Mouse (Mus musculus) gastrocnemius, postnatal 4 days (tissue): ENCODE measurements around the gene Samd13. TPM values are rescaled to one million over a fixed set of nuclear protein-coding genes. Genes with fewer than 3 reads are reported as not detected.

Experiments used
- DNase-seq, 2 experiments: peaks; one replicate each; pipeline ENCODE4 v3.0.0; 2021 to 2022; ENCODE audit warnings: low spot score in 2 of 2, mixed read lengths in 2 of 2
- total RNA-seq, 2 experiments: library from RNA; stranded (reverse); gene quantifications; 2 replicates each; pipeline ENCODE4 v1.2.3; 2021

Samd13 gene
- total RNA-seq, 2 experiments from 2014 or later = 0.86 to 1.1 TPM

GRCm38 (mm10) chr3:146617946-146618345, 67.4 kb downstream of the Samd13 start:
- no peak for DNase-seq

GRCm38 (mm10) chr3:146616533-146617283, 68.7 kb downstream of the Samd13 start:
- no peak for DNase-seq

DNA sequence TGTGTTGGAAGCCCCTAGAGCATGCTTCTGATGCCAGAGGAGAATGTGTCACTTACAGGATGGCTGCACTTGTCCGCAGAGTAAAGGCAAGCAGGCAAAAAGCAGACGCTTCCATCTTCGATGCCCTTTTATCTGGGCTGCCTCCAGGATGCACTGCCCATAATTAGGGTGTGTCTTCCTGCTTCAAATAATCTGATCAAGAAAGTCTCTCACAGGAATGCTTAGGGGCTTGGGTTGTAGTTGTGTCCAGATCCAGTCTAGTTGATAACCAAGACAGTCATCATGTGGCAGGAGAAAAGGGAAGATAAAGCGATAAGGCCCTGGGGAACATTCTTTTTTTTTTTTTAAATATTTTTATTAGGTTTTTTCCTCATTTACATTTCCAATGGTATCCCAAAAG, 69.9 kb downstream of the Samd13 start, which contains the start of gene Dnase2b:
TSS of gene Dnase2b (minus strand) at position 101 of the 400 bp plus-strand sequence.
- DNase-seq = no peak

DNA sequence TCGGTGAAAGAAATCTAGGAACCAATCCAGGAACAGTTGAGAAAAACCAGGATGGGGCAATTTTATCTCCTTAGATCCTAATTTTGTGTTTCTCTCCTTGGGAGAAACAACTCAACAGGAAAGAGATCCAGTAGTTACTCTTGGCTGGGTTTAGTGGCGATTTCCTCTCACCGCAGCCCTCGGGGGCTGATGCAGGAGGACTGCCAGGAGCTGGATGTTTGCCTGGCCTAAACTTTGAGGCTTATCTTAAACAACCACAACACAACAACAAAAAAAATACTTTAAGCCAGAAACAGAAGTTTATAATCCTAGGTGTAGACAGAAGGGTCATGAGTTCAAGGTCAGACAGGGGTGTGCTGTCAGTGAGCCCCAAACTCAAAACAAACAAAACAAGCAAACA, 73.6 kb downstream of the Samd13 start:
- DNase-seq = no peak

DNA sequence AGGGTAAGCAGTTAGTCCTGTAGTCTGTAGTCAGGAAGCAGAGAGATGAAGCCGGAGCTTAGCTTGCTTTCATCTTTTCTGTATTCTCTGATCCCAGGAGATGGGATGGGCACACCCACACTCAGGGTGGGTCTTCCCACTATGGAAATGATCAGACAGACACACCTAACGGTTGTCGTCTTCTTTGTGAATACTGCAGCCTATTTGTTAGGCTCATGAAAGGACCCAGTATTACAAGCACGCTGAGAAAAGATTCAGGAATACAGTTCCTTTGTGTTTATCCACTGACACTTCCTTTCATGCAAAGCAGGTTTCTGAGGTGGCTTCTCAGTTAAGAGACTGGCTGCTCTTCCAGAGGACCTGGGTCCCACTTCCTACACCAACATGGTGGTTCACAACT, 74.1 kb downstream of the Samd13 start:
- no peak for DNase-seq

- DNase-seq = no peak
Measured at GRCm38 (mm10) chr3:146610322-146610721, 75.1 kb downstream of the Samd13 start.

DNA sequence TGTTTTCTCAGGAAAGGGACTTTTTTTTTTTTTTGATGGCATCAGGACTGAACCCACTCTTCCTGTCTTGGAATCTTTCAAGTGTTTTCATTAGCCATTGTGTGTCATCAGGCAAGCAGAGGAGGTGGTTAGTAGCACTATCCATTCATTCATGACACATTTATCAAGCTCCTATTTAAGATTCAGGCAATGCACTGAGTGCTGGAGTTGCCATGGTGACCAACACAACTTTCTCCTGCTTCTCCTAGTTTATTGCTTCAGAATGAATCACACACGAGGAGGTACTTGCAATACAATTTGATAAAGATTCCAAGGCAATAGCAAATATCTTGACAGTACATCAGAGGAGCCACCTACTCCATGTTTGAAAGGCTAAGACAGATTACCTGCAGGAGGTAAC, 78.0 kb downstream of the Samd13 start:
- DNase-seq = no peak

- no peak for DNase-seq
Measured at GRCm38 (mm10) chr3:146604647-146605046, 80.7 kb downstream of the Samd13 start.

- DNase-seq = no peak
Measured at GRCm38 (mm10) chr3:146602531-146602930, 82.9 kb downstream of the Samd13 start.

DNA sequence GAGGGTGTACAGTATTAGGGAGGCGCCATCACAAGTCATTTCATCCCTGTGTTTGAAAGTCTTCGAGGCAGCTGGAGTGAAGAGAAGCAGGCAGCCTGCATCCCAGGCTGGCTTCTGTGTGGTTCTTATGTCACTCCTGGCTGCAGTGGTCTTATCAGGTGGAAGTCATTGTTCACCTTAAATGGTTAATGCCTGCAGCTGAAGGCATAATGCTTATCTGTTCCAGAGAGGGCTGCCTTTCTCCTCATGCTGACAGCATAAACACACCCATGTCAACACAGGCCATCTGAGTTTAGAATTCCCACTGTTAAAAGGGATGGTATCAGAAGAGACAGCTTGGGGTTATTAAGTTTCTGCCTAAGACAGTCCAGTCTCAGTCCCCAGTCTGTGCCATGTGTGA, 84.2 kb downstream of the Samd13 start:
- DNase-seq = no peak

DNA sequence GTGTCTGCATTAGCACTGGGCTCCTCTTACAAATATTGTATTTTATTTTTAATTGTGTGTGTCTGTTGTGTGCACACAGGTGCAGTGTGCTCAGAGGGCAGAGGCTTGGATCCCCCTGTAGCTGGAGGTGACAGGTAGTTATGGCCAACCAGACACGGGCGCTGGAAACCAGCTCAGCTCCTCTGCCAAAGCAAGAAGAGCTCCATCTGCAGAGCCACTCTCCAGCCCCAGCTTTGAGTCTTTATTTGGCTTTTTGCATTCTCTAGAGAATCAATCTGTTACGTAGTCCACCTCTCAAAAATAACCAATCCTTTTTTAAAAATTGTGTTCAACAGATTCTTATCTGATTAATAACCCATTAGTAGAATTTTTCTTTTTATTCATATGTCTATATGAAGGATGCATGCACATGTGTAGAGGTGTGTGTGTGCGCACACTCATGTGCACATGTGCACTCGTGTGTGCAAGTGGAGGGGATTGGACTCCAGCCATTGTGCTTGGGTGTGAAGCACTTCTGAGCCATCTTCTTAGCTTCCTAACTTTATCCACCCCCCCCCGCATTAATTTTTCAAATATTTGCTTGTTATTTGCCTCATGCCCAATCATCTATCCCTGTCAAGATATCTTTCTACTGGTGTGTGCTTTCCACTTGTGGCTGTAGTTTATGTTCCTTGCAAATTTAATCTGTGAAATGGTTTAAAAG, 86.0 kb downstream of the Samd13 start:
- DNase-seq = no peak

DNA sequence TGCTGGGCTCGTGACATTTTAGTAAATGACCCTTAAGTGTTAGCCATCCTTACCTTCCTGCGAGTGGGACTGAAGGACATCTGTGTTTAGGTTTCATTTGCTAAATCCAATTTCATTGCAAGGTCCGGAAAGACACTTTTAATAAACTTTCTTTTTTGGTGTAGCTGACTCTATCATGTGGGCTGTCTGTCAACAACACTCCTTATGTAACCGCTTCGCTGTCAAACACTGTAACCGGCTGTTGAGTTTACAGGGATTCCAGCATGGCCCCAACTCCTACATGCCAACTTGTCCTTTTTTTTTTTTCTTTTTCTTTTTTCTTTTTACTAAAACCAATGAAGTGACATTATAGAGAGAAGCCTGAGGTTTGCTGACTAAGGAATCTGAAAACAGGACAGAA, 87.0 kb downstream of the Samd13 start:
- DNase-seq = no peak

DNA sequence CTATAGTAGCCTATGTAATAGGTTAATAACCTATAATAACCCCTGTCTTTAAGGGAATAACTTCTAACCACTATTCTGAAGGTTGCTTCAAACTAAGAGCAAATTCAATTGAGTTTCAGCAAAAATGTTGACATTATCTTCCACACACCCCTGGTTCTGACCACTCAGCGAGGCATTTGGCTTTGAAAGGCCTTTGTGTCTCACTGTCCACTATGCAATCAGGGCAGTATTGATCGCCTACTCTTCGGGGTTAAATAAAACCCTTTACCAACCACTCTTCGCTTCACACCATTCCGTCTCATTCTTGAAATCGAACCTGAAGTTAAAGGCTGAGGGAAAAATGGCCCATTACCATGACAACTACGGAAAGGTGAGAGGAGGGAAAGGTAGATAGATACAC, 88.5 kb downstream of the Samd13 start:
- no peak for DNase-seq

DNA sequence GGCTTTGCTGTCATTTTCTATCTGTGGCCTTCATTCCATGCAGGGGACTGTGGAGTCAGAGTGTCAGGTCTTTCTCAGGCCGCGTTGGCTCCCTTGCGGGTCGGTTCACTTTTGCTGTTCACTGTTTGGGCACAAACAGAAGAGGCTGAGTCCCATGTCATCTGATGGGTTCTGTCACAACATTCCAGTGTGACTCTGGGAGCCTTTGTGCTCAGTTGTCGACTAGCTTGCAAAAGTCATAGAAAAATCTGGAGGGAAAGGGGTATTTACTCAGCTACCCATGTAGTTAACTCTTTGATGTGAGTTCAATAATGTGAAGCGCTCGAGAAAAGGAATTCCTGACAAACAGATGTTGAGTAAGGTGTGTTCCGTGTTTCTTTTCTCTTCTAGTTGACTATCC, 89.0 kb downstream of the Samd13 start:
- no peak for DNase-seq

DNA sequence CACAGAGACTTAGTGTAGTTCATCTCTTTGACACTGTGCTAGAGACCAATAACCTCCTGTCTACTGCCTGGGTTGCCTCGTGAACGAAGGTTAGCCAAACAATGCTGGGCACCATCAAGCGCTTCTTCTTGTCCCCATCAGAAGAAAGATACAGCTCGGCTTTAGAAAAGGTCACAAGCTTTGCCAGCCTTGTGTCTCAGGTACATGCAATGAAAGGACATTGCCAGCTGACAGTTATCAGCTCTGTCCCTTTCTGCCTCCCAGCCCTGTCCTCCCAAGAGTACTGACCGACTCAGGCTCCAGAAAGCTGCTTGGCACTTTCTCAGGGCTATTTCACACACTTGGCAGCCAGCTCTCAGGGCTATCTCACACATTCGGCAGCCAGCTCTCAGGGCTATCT, 90.0 kb downstream of the Samd13 start:
- no peak for DNase-seq

Other genes with a start within 250 kb of the Samd13 start
- gene Ctbs, start 235.8 kb downstream of the Samd13 start, total RNA-seq = 1 to 10 TPM; 7.9 to 8.6 TPM
- gene Spata1, start 185.8 kb downstream of the Samd13 start, total RNA-seq = 1 to 10 TPM; 3.3 to 3.5 TPM
- 100 to 1,000 TPM; 238 to 270 TPM for gene Gng5, start 185.8 kb downstream of the Samd13 start, total RNA-seq
- 10 to 100 TPM; 16.8 to 25.5 TPM for gene Rpf1, start 164.2 kb downstream of the Samd13 start, total RNA-seq
- 1 to 10 TPM in 1 of 2 experiments, not detected in 1; 1.9 TPM for gene Uox, start 115.2 kb downstream of the Samd13 start, total RNA-seq
- under 1 TPM; 0.10 to 0.12 TPM for gene Dnase2b, start 70.0 kb downstream of the Samd13 start, total RNA-seq
- not detected for gene 4930503B20Rik, start 34.3 kb downstream of the Samd13 start, total RNA-seq
- gene Prkacb, start 127.4 kb upstream of the Samd13 start, total RNA-seq = 10 to 100 TPM; 72.9 to 76.0 TPM
- gene Ttll7, start 166.8 kb upstream of the Samd13 start, total RNA-seq = 1 to 10 TPM; 7.7 to 9.2 TPM